Mouse (Mus musculus) liver, embryonic 11.5 days (tissue): ENCODE results near the gene Scube1. TPM values are rescaled to one million over a fixed set of nuclear protein-coding genes. Genes with fewer than 3 reads are reported as not detected.
A peak's percentile ranks its signal among the peaks of the same experiment; 100 is the strongest.

Source experiments
- ATAC-seq: fragments of 200-750 bp; cut with Nextera tagmentation; replicated peaks from 2 replicates; pipeline ENCODE4 v1.8.0; 2017; ENCODE audit warnings: moderate number of reproducible peaks, mild to moderate bottlenecking, moderate TSS enrichment, moderate library complexity; ENCODE audit not compliant: low FRiP score
- DNase-seq: peaks from one replicate; pipeline ENCODE4 v3.0.0-alpha.2; 2017; ENCODE audit warnings: low spot score
- H3K27ac ChIP-seq: fragments of 300-500 bp; sonication (generic); 2 replicates; pipeline ENCODE4 v1.5.1; 2014; ENCODE audit warnings: mild to moderate bottlenecking, low read depth, low read length, control low read depth
- H3K27me3 ChIP-seq: fragments of 300-500 bp; sonication (generic); replicated peaks from 2 replicates; pipeline ENCODE4 v1.6.1; 2014; ENCODE audit warnings: low read length, mixed read lengths; ENCODE audit not compliant: control insufficient read depth, insufficient read depth
- H3K36me3 ChIP-seq: fragments of 300-500 bp; sonication (generic); 2 replicates; pipeline ENCODE4 v1.6.1; 2014; ENCODE audit warnings: mild to moderate bottlenecking, low read length, moderate library complexity, mixed read lengths; ENCODE audit not compliant: control insufficient read depth, insufficient read depth
- H3K4me1 ChIP-seq: fragments of 300-500 bp; sonication (generic); replicated peaks from 2 replicates; pipeline ENCODE4 v1.6.1; 2014; ENCODE audit warnings: low read length, mixed read lengths; ENCODE audit not compliant: control insufficient read depth, insufficient read depth
- H3K4me2 ChIP-seq: fragments of 300-500 bp; sonication (generic); 2 replicates; pipeline ENCODE4 v1.6.1; 2014; ENCODE audit warnings: mild to moderate bottlenecking, control low read depth, moderate library complexity
- H3K4me3 ChIP-seq: fragments of 300-500 bp; sonication (generic); 2 replicates; pipeline ENCODE4 v1.5.1; 2014; ENCODE audit warnings: low read depth, low read length, control low read depth
- H3K9ac ChIP-seq: fragments of 300-500 bp; sonication (generic); 2 replicates; pipeline ENCODE4 v1.6.1; 2014; ENCODE audit warnings: low read depth, low read length, control low read depth
- H3K9me3 ChIP-seq: fragments of 300-500 bp; sonication (generic); 2 replicates; pipeline ENCODE4 v1.6.1; 2016; ENCODE audit warnings: low read length, inconsistent platforms, mixed read lengths; ENCODE audit not compliant: control insufficient read depth
- WGBS: fragments of 180-500 bp; shearing (Covaris S2); extraction: QIAGEN DNeasy Blood & Tissue Kit; methylation state at CpG from one replicate; pipeline ENCODE4 v1.1.7; 2014; 5-methylcytosine and 5-hydroxymethylcytosine counted together
- polyA plus RNA-seq: library from polyadenylated mRNA; unstranded; fragments of >200 nt; fragmentation: Nextera tagmentation; extraction: Ambion mirVana; gene quantifications from 2 replicates; pipeline ENCODE4 v1.2.1, GENCODE M21; 2014

Gene Scube1
- polyA plus RNA-seq, 1 experiment from 2014 or later, result 4.0 TPM

- ATAC-seq, result no peak
- Histone ChIP-seq H3K4me1 (peaks cover 27% of the 10 kb centered on the region), H3K9me3 (no peaks in the 10 kb centered on the region), H3K27me3 (no peaks in the 10 kb centered on the region), H3K9ac (no peak overlapping the region), H3K27ac (0 out of 2 replicates have a peak overlapping the region, but pooled peaks have one; percentile 49), H3K4me2 (no peak overlapping the region), H3K36me3 (no peaks in the 10 kb centered on the region), H3K4me3 (no peak overlapping the region)
- no peak for DNase-seq
- WGBS, result 88% methylated on average over 1 of the region's 1 CpGs
Measured at GRCm38 (mm10) chr15:83603046-83603396, 121.8 kb downstream of the Scube1 start.

- WGBS, result 76% methylated on average over 13 of the region's 13 CpGs
- no peak for ATAC-seq
- H3K4me3 ChIP-seq, result no peak overlapping the region
- H3K9me3 ChIP-seq, result no peaks in the 10 kb centered on the region
- H3K27ac ChIP-seq, result 0 out of 2 replicates have a peak overlapping the region, but pooled peaks have one; percentile 49
- DNase-seq, result no peak
- no peak overlapping the region for H3K4me2 ChIP-seq
- H3K9ac ChIP-seq, result no peak overlapping the region
- no peaks in the 10 kb centered on the region for H3K27me3 ChIP-seq
- H3K4me1 ChIP-seq, result peaks cover 27% of the 10 kb centered on the region
- no peaks in the 10 kb centered on the region for H3K36me3 ChIP-seq
Measured at GRCm38 (mm10) chr15:83602372-83603045, 122.3 kb downstream of the Scube1 start.

- no peak overlapping the region for H3K4me3 ChIP-seq
- 53% methylated on average over 4 of the region's 4 CpGs for WGBS
- no peak; the same call in 1 of the 2 replicates for ATAC-seq
Measured at GRCm38 (mm10) chr15:83601185-83601584, 123.6 kb downstream of the Scube1 start.

GRCm38 (mm10) chr15:83596833-83597232, 128.0 kb downstream of the Scube1 start:
- Histone ChIP-seq H3K36me3 (no peaks in the 10 kb centered on the region; the same call in 1 of the 2 replicates), H3K4me2 (no peak overlapping the region), H3K27ac (no peak overlapping the region), H3K4me1 (peaks cover 31% of the 10 kb centered on the region), H3K4me3 (no peak overlapping the region), H3K27me3 (no peaks in the 10 kb centered on the region), H3K9ac (no peak overlapping the region), H3K9me3 (no peaks in the 10 kb centered on the region)
- WGBS, result 83% methylated on average over 4 of the region's 4 CpGs
- no peak for ATAC-seq
- no peak for DNase-seq

More at GRCm38 (mm10) chr15:83601185-83601584, 123.6 kb downstream of the Scube1 start:
- H3K9me3 ChIP-seq, result no peaks in the 10 kb centered on the region
- peak overlapping the region; percentile 34; the same call in 1 of the 2 replicates for H3K9ac ChIP-seq
- no peak overlapping the region for H3K27ac ChIP-seq
- H3K4me2 ChIP-seq, result peak overlapping the region; percentile 18; the same call in 1 of the 2 replicates
- H3K27me3 ChIP-seq, result no peaks in the 10 kb centered on the region
- H3K36me3 ChIP-seq, result no peaks in the 10 kb centered on the region
- no peak for DNase-seq
- H3K4me1 ChIP-seq, result peaks cover 19% of the 10 kb centered on the region

GRCm38 (mm10) chr15:83595364-83595711, 129.5 kb downstream of the Scube1 start:
- Histone ChIP-seq H3K27ac (peak overlapping the region; percentile 93), H3K4me1 (peaks cover 34% of the 10 kb centered on the region)

GRCm38 (mm10) chr15:83594513-83595363, 130.1 kb downstream of the Scube1 start, which contains the start of gene Ttll12:
Gene Ttll12, minus strand, starts transcription at chr15:83595157.
- Histone ChIP-seq H3K4me1 (peaks cover 40% of the 10 kb centered on the region), H3K4me3 (peak within 1 kb of the TSS; percentile 90), H3K27me3 (no peaks in the 10 kb centered on the region), H3K4me2 (peak within 1 kb of the TSS; percentile 93), H3K27ac (peak within 1 kb of the TSS; percentile 93), H3K9ac (peak within 1 kb of the TSS; percentile 92), H3K36me3 (peaks cover 9% of the 10 kb centered on the region; the same call in 1 of the 2 replicates), H3K9me3 (no peaks in the 10 kb centered on the region)
- under 1% methylated on average over 68 of the region's 68 CpGs for WGBS
- DNase-seq (peak; percentile 90), ATAC-seq (peak; percentile 67)

More at GRCm38 (mm10) chr15:83595364-83595711, 129.5 kb downstream of the Scube1 start:
- ATAC-seq (no peak), DNase-seq (no peak)
- peak overlapping the region; percentile 93 for H3K4me2 ChIP-seq
- peak overlapping the region; percentile 92 for H3K9ac ChIP-seq
- WGBS, result 30% methylated on average over 7 of the region's 7 CpGs
- no peaks in the 10 kb centered on the region for H3K27me3 ChIP-seq
- H3K9me3 ChIP-seq, result no peaks in the 10 kb centered on the region
- peaks cover 5% of the 10 kb centered on the region; the same call in 1 of the 2 replicates for H3K36me3 ChIP-seq
- peak overlapping the region; percentile 90 for H3K4me3 ChIP-seq

- WGBS, result 9% methylated on average over 19 of the region's 19 CpGs
- peak overlapping the region; percentile 93 for H3K27ac ChIP-seq
Measured at GRCm38 (mm10) chr15:83593702-83594512, 130.9 kb downstream of the Scube1 start.

GRCm38 (mm10) chr15:83593189-83593585, 131.6 kb downstream of the Scube1 start:
- peaks cover 40% of the 10 kb centered on the region for H3K4me1 ChIP-seq
- peak overlapping the region; percentile 92 for H3K9ac ChIP-seq
- H3K27ac ChIP-seq, result peak overlapping the region; percentile 93

More at GRCm38 (mm10) chr15:83593702-83594512, 130.9 kb downstream of the Scube1 start:
- peak overlapping the region; percentile 92 for H3K9ac ChIP-seq
- no peaks in the 10 kb centered on the region for H3K9me3 ChIP-seq
- DNase-seq, result peak; percentile 70
- ATAC-seq, result peak; percentile 79
- no peaks in the 10 kb centered on the region for H3K27me3 ChIP-seq
- peaks cover 40% of the 10 kb centered on the region for H3K4me1 ChIP-seq
- H3K36me3 ChIP-seq, result peaks cover 9% of the 10 kb centered on the region; the same call in 1 of the 2 replicates
- peak overlapping the region; percentile 90 for H3K4me3 ChIP-seq
- peak overlapping the region; percentile 93 for H3K4me2 ChIP-seq

More at GRCm38 (mm10) chr15:83593189-83593585, 131.6 kb downstream of the Scube1 start:
- DNase-seq (no peak), ATAC-seq (no peak; the same call in 1 of the 2 replicates)
- Histone ChIP-seq H3K36me3 (peaks cover 15% of the 10 kb centered on the region), H3K9me3 (no peaks in the 10 kb centered on the region), H3K4me2 (peak overlapping the region; percentile 93), H3K4me3 (peak overlapping the region; percentile 90), H3K27me3 (no peaks in the 10 kb centered on the region)
